ENCODE assay signal across 11 mouse cellular contexts in genomic region chr1:89245202-89246003, GRCm38 (mm10).
DNase-seq lines count a peak whose midpoint lies in the region; ATAC-seq and TF ChIP-seq lines count a peak whose summit lies in the region.
"Had no signal": no experiment of that assay in that cellular context is flagged by ENCODE, and none has a peak within 500 bp of the region (broad histone marks: within the 10 kb centered on the region; RNA-seq: fewer than 3 reads in every experiment).

No protein-coding gene starts in this region.

- H3K4me3 ChIP-seq in lung, embryonic 14.5 days (ENCODE audit: low read depth, low read length), result no peak overlapping the region
- H3K4me3 ChIP-seq in lung, adult 2 months (replicated peaks; ENCODE audit: extremely low read depth, low read depth, low read length), result no peak overlapping the region
- no peak overlapping the region for H3K4me3 ChIP-seq in forebrain, embryonic 16.5 days (replicated peaks; ENCODE audit: low read length)
- no peak overlapping the region for H3K4me3 ChIP-seq in liver, embryonic 12.5 days
- H3K4me3 ChIP-seq: heart, embryonic 10.5 days; liver, embryonic 15.5 days had no signal

- no peaks in the 10 kb centered on the region for H3K9me3 ChIP-seq in lung, embryonic 14.5 days (ENCODE audit: low read depth, low read length)
- H3K9me3 ChIP-seq in forebrain, embryonic 16.5 days (ENCODE audit: control insufficient read depth, low read length), result 0 out of 2 replicates have a peak, but pooled peaks cover 3% of the 10 kb centered on the region
- no peaks in the 10 kb centered on the region for H3K9me3 ChIP-seq in liver, embryonic 12.5 days (replicated peaks)
- H3K9me3 ChIP-seq: heart, embryonic 10.5 days; liver, embryonic 15.5 days had no signal

- H3K9ac ChIP-seq in lung, embryonic 14.5 days, result no peak overlapping the region
- 0 out of 2 replicates have a peak overlapping the region, but pooled peaks have one; percentile 40 for H3K9ac ChIP-seq in forebrain, embryonic 16.5 days (replicated peaks; ENCODE audit: low read depth, low read length)
- H3K9ac ChIP-seq in liver, embryonic 12.5 days, result no peak overlapping the region
- H3K9ac ChIP-seq: liver, embryonic 15.5 days had no signal

- TF ChIP-seq CTCF in lung, embryonic 14.5 days (IDR thresholded peaks at IDR 0.05; ENCODE audit: low read depth), result no peak
- no peak for TF ChIP-seq CTCF in lung, adult 2 months (IDR thresholded peaks at IDR 0.05; ENCODE audit: insufficient read depth, low read length)

- no peak for TF ChIP-seq POLR2A in lung, adult 2 months (IDR thresholded peaks at IDR 0.05; ENCODE audit: borderline replicate concordance, extremely low read depth, low read depth, low read length)

- WGBS in lung, embryonic 14.5 days, result 16% methylated on average over 11 of the region's 11 CpGs
- 33% methylated on average over 11 of the region's 11 CpGs for WGBS in lung, adult 2 months
- WGBS in forebrain, embryonic 16.5 days, result 20% methylated on average over 11 of the region's 11 CpGs
- WGBS in liver, embryonic 12.5 days (ENCODE audit: insufficient replicate concordance), result 47% methylated on average over 11 of the region's 11 CpGs

- DNase-seq in lung, embryonic 14.5 days, result peak; percentile 15
- DNase-seq in lung, adult 2 months, result no peak
- DNase-seq in lung, postnatal 36 days, result peak; percentile 55
- no peak for DNase-seq in cerebellum, adult 18-20 months
- DNase-seq in heart, postnatal 4 days, result no peak
- DNase-seq: kidney, postnatal 25 days had no signal

- no peak; the same call in 1 of the 2 replicates for ATAC-seq in lung, embryonic 14.5 days (ENCODE audit: insufficient read depth)
- peak; percentile 67 for ATAC-seq in forebrain, embryonic 16.5 days
- no peak for ATAC-seq in activated CD4-positive, CD25-positive, alpha-beta regulatory T cell, adult 4 months
- no peak for ATAC-seq in liver, embryonic 12.5 days

- H3K36me3 ChIP-seq in lung, embryonic 14.5 days (ENCODE audit: insufficient read depth), result no peaks in the 10 kb centered on the region
- no peaks in the 10 kb centered on the region for H3K36me3 ChIP-seq in forebrain, embryonic 16.5 days (ENCODE audit: control insufficient read depth, insufficient read depth)
- no peaks in the 10 kb centered on the region for H3K36me3 ChIP-seq in liver, embryonic 12.5 days
- H3K36me3 ChIP-seq: heart, embryonic 10.5 days; liver, embryonic 15.5 days had no signal

- H3K27ac ChIP-seq in lung, embryonic 14.5 days (ENCODE audit: low read depth), result no peak overlapping the region
- H3K27ac ChIP-seq in forebrain, embryonic 16.5 days (ENCODE audit: low read length), result peak overlapping the region; percentile 55; the same call in 1 of the 2 replicates
- H3K27ac ChIP-seq in liver, embryonic 12.5 days, result no peak overlapping the region
- H3K27ac ChIP-seq: heart, embryonic 10.5 days; liver, embryonic 15.5 days had no signal

- no peak overlapping the region for H3K4me2 ChIP-seq in lung, embryonic 14.5 days
- no peak overlapping the region for H3K4me2 ChIP-seq in forebrain, embryonic 16.5 days (ENCODE audit: low read length)
- no peak overlapping the region for H3K4me2 ChIP-seq in liver, embryonic 12.5 days
- H3K4me2 ChIP-seq: liver, embryonic 15.5 days had no signal

- H3K27me3 ChIP-seq in lung, embryonic 14.5 days (ENCODE audit: insufficient read depth, low read length), result no peaks in the 10 kb centered on the region
- H3K27me3 ChIP-seq in forebrain, embryonic 16.5 days (replicated peaks; ENCODE audit: control insufficient read depth, insufficient read depth, low read length), result no peaks in the 10 kb centered on the region
- H3K27me3 ChIP-seq in liver, embryonic 12.5 days (replicated peaks), result 0 out of 2 replicates have a peak, but pooled peaks cover 5% of the 10 kb centered on the region
- H3K27me3 ChIP-seq: liver, embryonic 15.5 days had no signal

- H3K4me1 ChIP-seq in lung, embryonic 14.5 days (ENCODE audit: insufficient read depth), result no peaks in the 10 kb centered on the region
- H3K4me1 ChIP-seq in lung, adult 2 months (ENCODE audit: control insufficient read depth, insufficient read depth, low read length), result no peaks in the 10 kb centered on the region
- peaks cover 11% of the 10 kb centered on the region for H3K4me1 ChIP-seq in forebrain, embryonic 16.5 days (replicated peaks; ENCODE audit: control insufficient read depth, insufficient read depth, low read length)
- H3K4me1 ChIP-seq in liver, embryonic 12.5 days, result no peaks in the 10 kb centered on the region
- H3K4me1 ChIP-seq: heart, embryonic 10.5 days; liver, embryonic 15.5 days had no signal

Comparison
In these comparisons a context has a peak if more than half of its experiments do, and no peak if none do; other contexts are left out.
1. DNase-seq: peak in lung, embryonic 14.5 days (single experiment) and lung, postnatal 36 days (single experiment); none in lung, adult 2 months (single experiment), cerebellum, adult 18-20 months (0 of 2) and heart, postnatal 4 days (single experiment).